Mouse (Mus musculus) bone marrow, adult 2 months (tissue): ENCODE results near the gene Tspan18.

Experiments used
- CTCF ChIP-seq: fragments of 200-500 bp; IDR thresholded peaks from 2 replicates; pipeline ENCODE4 v1.5.1; 2011; ENCODE audit warnings: low read length, control low read depth; ENCODE audit not compliant: control insufficient read depth, insufficient read depth
- POLR2A ChIP-seq: fragments of 200-500 bp; IDR thresholded peaks from 2 replicates; pipeline ENCODE4 v1.6.1; 2011; ENCODE audit warnings: low read depth, mild to moderate bottlenecking, control low read depth, low read length, borderline replicate concordance; ENCODE audit not compliant: control insufficient read depth

DNA sequence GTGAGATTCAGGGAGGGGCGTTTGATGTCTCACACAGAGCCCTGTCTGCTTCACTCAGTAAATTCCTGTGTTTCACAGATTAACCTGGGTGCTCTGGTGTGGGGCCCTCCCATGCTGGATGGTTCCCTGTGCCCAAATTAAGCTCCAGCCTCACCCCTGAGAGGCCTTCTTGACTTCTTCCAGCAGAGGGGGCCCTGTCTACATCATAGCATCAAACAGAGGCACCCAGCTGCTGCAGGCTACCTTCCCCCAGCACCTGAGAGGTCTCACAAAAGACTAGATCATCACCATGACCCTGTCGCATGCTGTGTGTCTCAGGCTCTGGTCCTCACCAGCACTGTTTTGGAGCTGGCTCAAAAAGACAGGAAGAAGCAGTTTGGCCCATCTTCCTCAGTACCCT, 121.9 kb downstream of the Tspan18 start:
- TF ChIP-seq CTCF (no peak), POLR2A (no peak)
